Mouse (Mus musculus) splenic B cell, adult 2 months (primary cell): Measurements from ENCODE around the gene Fmo6.
A peak's percentile ranks its signal among the peaks of the same experiment; 100 is the strongest.

Source experiments
- DNase-seq: peaks from one replicate; pipeline ENCODE4 v3.0.0-alpha.2; 2011; ENCODE audit warnings: low read depth, low spot score
- H3K27me3 ChIP-seq: 2 replicates; pipeline ENCODE4 v1.6.1; 2012; ENCODE audit warnings: mild to moderate bottlenecking, low read length, moderate library complexity, mixed read lengths; ENCODE audit not compliant: control insufficient read depth, poor library complexity, insufficient read depth, severe bottlenecking
- H3K36me3 ChIP-seq: 2 replicates; pipeline ENCODE4 v1.6.1; 2012; ENCODE audit warnings: mild to moderate bottlenecking, low read length, moderate library complexity, mixed read lengths; ENCODE audit not compliant: control insufficient read depth, poor library complexity, insufficient read depth, severe bottlenecking

Gene Fmo6

DNA sequence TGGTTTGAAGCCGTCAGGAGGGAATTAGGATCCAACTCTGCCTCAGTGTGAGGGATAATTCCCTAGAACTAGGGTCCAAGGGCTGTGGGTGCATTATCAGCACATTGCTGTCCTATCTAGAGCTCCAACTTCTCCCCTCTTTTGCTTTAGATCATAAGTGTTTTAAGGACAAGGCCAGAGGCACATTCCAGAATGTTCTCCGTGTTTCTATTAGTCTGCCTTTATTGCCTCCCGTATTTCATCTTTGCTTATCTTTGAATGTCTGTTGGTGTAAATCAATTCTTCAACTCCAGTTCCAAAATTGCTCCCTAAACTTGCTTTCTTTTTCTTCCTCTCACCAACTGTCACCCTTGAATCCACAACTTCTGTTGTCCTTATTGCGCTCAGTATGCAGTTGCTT, 4.9 kb downstream of the Fmo6 start:
- no peak for DNase-seq
- Histone ChIP-seq H3K27me3 (no peaks in the 10 kb centered on the region), H3K36me3 (no peaks in the 10 kb centered on the region)

DNA sequence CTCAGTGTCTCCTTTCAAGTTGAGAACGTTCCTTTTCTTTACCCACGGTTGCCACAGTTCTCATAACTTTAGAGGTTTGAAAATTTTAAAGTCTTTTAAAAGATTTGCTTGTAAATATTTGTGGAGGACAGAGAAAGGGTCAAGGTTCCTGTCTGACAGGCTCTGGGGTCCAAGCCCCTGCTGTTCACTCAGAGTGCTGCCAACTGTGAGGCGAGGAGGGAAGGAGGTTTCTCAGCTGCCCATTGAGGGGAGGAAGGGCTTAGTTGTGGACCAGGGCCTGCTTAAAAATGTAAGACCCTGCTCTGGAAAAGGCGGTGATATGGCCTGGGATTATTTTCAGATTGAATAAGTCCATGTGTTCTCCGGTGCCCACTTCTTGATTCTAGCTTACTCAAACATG, 5.4 kb downstream of the Fmo6 start:
- Histone ChIP-seq H3K36me3 (no peaks in the 10 kb centered on the region), H3K27me3 (no peaks in the 10 kb centered on the region)
- DNase-seq = no peak

DNA sequence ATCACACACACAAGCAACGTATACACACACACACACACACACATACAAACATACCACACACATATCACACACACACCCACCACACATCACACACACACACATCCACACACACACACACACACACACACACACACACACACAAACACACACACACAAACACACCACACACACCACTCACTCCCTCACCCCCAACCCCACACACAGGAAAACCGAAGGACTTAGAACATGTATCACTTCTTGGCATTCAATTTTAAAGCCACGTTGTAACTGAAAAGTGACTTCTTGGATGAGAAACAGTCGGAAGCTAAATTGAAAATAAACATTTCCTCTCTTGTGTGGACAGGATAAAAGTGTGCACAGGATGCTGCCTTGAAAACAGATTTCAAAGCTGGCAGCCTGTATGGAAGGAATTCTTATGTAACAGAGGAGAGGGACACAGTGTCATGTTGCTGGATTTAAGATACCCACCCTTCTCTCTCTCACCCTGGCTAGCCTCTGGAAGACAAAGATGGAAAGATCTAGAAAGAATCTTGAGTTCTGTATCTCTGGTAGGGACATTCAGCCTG, 5.9 kb downstream of the Fmo6 start:
- Histone ChIP-seq H3K36me3 (no peaks in the 10 kb centered on the region), H3K27me3 (no peaks in the 10 kb centered on the region)
- no peak for DNase-seq

DNA sequence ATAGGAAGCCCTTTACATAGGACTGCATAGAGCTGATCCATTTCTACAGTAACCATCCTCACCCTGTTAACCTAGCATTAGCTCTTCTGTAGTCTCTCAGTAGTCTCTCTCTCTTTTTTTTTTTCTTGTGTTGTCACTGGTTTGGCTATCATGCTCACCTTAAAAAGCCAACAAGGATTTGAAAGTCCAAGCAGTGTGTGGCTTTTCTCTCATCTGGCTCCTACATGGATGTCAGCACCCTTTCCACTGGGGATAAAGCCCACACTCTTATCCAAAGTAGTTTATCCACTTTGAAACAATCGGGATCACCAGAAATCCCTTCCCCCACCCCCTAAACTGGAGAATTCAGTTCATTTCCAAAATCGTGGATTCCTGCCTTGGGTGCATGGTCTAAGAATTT, 6.7 kb downstream of the Fmo6 start:
- Histone ChIP-seq H3K36me3 (no peaks in the 10 kb centered on the region), H3K27me3 (no peaks in the 10 kb centered on the region)
- DNase-seq = no peak

DNA sequence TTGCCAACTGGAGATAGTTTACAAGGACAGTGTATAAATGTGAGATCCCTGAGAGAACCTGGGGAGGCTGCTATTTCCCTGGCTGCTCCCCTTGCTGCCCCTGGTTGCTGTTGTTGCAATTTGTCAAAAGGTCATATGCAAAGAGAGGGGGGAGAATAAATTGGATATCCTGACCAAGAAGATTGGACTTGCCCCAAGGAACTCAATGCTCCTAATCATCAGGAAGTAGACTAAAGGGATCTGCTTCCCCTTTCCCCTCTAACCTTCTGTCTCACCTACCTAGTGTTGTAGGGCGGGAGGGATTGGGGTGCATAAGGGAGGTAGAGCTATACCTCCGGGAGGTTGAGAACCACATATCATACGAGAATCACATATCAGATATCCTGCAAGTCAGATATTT, 8.2 kb downstream of the Fmo6 start:
- DNase-seq = no peak
- no peaks in the 10 kb centered on the region for H3K27me3 ChIP-seq
- H3K36me3 ChIP-seq = no peaks in the 10 kb centered on the region

DNA sequence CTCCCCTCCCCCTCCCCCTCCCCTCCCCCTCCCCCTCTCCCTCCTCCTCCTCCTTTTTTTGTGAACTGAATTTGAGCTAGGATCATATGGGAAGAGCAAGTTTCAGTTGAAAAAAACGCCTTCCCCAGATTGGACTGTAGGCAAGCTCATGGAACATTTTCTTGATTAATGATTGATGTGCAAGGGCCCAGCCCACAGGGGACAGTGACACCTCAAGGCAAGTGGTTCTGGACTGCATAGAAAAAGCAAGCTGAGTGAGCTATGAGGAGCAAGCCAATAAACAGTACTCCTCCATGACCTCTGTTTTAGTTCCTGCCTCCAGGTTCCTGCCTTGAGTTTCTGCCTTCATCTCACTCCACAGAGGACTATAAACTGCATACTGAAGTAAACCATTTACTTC, 12.2 kb downstream of the Fmo6 start:
- Histone ChIP-seq H3K27me3 (no peaks in the 10 kb centered on the region), H3K36me3 (no peaks in the 10 kb centered on the region)
- DNase-seq = no peak

DNA sequence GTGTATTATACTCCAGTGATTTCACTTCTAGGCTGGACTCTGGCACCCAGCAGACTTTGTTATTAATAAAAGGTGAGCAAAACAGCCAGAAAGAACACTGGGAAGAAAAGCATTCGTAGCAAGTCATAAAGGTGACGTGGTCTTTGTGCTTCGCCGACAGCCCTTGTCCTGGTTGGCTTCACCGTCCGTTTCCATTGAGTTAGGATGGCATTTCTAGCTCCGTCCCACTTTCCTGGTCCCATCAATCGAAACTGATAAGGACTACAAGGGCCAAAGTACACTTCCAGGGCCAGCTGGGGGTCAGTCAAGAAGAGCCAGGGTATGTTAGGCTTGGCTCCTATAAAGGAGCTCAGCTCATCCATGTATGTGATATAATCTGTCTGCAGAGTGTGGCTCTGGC, 20.7 kb downstream of the Fmo6 start:
- no peaks in the 10 kb centered on the region for H3K36me3 ChIP-seq
- H3K27me3 ChIP-seq = no peaks in the 10 kb centered on the region
- DNase-seq = no peak

DNA sequence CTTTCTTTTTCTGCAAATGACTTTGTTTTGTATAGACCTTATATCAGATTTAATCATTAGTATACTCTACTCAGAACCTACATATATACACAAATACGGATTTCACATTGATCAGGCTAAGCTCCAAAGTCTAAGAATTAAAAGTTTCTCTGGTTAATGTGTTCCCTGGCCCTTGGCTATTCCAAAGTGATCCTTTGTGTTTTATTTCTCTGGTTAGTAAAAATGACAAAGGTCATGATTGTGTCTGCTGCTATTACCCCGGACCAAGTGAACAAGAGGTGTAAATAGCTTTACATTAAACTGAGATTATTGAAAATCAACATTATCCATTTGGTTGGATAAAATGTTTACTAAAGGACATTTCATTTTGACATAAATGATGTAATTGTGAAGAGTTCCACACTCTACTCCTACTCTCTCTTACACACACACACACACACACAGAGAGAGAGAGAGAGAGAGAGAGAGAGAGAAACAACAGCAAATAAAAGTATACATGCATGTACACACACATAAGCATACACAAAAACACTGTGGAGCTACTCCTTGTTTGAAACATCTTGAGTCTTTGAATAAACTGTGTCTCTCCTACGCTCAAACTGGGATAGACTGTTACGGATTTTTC, 22.3 kb downstream of the Fmo6 start:
- H3K27me3 ChIP-seq = no peaks in the 10 kb centered on the region
- no peaks in the 10 kb centered on the region for H3K36me3 ChIP-seq
- no peak for DNase-seq

DNA sequence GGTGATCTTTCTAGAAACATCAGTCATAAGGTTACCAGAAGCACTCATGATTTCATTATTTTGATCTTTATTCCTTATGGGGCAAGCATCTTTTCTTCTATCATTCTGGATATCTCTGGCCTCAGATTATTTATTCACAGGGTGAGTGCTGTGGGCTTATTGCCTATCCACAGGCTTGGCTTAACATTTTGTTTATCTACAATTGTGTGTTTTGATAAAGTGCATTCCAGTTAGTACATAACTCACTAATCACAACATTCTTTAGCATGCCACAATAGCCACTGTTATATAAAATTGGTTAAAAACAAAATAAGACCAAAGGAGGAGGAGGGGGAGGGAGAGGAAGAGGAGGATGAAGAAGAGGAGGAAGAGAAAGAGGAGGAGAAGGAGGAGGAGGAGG, 25.2 kb downstream of the Fmo6 start:
- no peak for DNase-seq
- Histone ChIP-seq H3K36me3 (no peaks in the 10 kb centered on the region), H3K27me3 (no peaks in the 10 kb centered on the region)

DNA sequence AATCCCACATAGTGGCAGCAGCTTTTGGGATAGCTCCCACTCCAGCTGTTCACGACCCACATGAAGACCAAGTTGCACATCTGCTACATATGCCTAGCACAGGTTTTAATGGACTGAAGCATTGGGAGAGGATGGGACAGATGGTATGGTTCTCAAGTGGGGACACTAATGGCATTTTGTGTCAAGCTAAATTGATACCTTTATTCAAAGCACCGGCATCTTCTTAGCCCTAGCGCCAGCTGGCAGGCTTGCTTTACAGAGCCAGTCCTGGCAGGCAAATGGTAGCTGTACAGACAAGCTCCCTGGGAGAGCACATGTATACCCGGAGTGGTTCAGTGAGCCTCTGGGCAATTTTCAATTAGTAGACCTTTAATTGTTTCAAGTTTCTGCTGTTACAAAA, 35.4 kb downstream of the Fmo6 start:
- no peaks in the 10 kb centered on the region for H3K36me3 ChIP-seq
- H3K27me3 ChIP-seq = no peaks in the 10 kb centered on the region

DNA sequence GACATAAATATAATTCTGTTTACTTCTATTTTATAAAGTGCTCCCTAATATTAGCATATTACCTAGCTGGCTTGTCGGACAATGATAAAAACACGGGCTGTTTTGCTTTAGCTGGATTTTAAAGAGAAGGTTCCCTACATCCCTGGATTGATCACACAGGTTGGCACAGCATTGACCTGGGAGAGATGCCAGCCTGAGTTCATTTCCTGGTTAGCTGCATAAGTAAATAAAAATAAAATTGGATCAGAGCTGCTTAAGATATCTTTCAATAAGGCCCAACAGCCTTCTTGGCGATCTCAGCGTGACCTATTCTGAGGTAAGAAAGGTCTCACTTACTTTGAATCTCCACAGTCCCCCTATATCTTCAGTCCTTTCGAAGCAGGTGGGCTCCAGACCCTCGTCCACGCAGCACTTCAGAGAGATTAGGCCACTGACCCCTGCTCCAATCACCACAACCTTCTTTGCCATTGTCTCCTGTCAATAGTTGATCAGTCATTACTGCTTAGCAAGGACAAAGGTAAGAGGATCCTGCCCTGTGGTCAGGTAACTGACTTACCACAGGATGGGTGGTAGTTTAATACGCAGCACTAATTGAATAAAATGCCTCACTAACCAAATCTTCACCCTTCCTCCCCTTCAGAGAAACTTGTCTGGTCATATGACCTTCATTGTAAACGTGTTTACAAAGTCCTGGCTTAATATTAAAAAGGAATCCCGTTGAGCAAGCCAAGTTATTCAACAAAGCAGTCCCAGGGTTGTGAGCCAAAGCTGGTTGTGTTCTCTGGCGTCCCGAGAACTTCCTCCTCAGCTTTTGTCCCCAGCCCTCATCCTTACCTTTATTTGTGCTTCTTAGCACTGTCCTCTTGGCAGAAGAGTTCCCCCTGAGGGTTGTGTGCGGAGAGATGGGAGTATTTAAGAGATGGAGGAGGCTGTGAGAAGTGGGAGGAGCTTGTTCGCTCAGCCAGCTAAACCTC, 39.2 kb downstream of the Fmo6 start, which contains the start of gene Fmo2:
Gene Fmo2, minus strand, starts transcription at position 889 of the 974 bp plus-strand sequence.
- Histone ChIP-seq H3K36me3 (no peaks in the 10 kb centered on the region), H3K27me3 (no peaks in the 10 kb centered on the region)
- DNase-seq = no peak

More for the DNA sequence above, 35.4 kb downstream of the Fmo6 start:
- no peak for DNase-seq

DNA sequence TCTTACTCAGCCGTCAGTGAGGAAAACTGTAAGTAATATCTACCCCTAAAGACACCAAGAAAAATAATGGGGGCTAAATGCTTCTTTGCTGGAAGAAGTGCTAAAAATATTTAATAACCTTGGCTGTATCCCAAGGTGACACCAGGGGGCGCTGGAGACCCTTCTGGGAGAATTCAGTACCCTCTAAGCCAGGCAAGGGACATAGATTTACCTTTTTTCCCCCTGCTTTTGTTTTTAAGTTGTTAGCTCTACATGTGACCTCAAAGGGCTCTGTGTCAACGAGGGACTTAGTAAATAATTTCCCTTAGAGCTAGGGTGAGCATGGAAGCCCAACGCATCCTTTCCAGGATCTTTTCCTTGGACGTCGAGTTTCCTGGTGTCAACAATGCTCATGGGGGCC, 41.4 kb downstream of the Fmo6 start:
- DNase-seq = peak; percentile 50
- Histone ChIP-seq H3K36me3 (no peaks in the 10 kb centered on the region), H3K27me3 (no peaks in the 10 kb centered on the region)

DNA sequence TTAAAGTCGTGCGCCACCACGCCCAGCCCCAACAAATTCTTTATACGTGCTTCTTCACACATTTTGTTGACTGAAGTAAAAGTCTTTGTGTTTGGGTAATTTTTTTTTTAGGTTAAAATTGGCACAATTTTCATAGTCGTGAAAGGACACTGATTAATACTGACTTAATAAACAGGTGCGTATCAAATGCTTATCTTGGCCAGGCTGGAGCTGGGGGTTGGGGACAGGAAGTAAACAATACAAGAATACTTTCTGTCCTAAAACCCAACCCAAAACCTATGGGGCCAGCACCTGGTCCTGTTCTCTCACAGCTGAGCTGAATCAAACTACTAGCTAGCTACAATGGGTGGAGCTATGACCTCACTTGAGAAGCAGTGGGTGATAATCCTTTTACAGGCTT, 44.3 kb downstream of the Fmo6 start:
- DNase-seq = no peak
- Histone ChIP-seq H3K36me3 (no peaks in the 10 kb centered on the region), H3K27me3 (no peaks in the 10 kb centered on the region)

DNA sequence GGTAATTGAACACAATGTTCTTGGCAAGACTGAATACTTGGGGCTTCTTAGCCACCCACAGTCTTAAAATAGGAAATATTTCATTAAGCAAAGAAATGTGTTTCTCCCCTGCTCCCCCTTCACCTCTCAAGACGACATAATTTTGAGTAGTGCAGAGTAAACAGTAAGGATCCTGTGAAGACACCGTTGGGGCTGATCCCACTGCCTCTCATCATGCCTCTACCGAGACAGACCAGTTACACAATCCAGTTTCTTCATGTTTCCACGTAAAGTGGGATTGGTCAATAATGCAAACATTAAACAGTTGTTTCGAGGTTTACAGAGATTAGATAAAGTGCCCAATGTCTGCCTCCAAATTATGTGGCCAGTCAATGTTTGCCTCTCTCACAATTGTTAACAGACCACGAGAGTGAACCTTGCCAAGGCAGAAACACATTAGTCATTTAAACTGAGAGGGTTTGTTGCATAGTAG, 45.3 kb downstream of the Fmo6 start:
- no peak for DNase-seq
- no peaks in the 10 kb centered on the region for H3K27me3 ChIP-seq

DNA sequence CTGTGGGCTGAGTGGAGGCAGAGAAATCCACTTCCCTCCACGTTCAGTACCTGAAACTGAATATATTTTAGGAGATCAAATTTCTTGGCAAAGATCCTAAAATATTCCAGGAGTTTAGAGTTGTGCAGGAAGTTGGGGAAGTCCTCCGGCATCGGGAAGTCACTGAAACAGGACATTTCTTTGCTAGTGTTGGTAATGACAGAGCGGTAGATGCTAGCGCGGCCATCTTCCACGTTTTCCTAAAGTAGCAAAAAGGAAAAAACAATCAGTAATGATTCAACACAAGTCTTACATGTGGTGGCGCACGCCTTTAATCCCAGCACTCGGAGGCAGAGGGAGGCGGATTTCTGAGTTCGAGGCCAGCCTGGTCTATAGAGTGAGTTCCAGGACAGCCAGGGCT, 48.7 kb downstream of the Fmo6 start:
- no peaks in the 10 kb centered on the region for H3K36me3 ChIP-seq

More for the DNA sequence above, 45.3 kb downstream of the Fmo6 start:
- no peaks in the 10 kb centered on the region for H3K36me3 ChIP-seq

More for the DNA sequence above, 48.7 kb downstream of the Fmo6 start:
- no peaks in the 10 kb centered on the region for H3K27me3 ChIP-seq
- DNase-seq = no peak
